Mouse (Mus musculus) lung, postnatal 25 days (tissue): ENCODE data around the gene Tph2.

ENCODE experiments used
- DNase-seq: peaks from one replicate; pipeline ENCODE4 v3.0.0; 2022; ENCODE audit warnings: low spot score

Gene Tph2

GRCm38 (mm10) chr10:115137016-115137415, 47.8 kb downstream of the Tph2 start:
- no peak for DNase-seq

- no peak for DNase-seq
Observed at GRCm38 (mm10) chr10:115127907-115128306, 56.9 kb downstream of the Tph2 start.

- no peak for DNase-seq
Observed at GRCm38 (mm10) chr10:115125550-115125949, 59.3 kb downstream of the Tph2 start.

GRCm38 (mm10) chr10:115125027-115125426, 59.8 kb downstream of the Tph2 start:
- DNase-seq = no peak

GRCm38 (mm10) chr10:115107666-115108540, 76.9 kb downstream of the Tph2 start:
- DNase-seq = no peak

- DNase-seq = no peak
Observed at GRCm38 (mm10) chr10:115104175-115104574, 80.6 kb downstream of the Tph2 start.

- no peak for DNase-seq
Observed at GRCm38 (mm10) chr10:115099890-115100580, 84.8 kb downstream of the Tph2 start.

GRCm38 (mm10) chr10:115097163-115097562, 87.7 kb downstream of the Tph2 start:
- DNase-seq = peak; percentile 3

GRCm38 (mm10) chr10:115096191-115096590, 88.6 kb downstream of the Tph2 start:
- no peak for DNase-seq

- DNase-seq = no peak
Observed at GRCm38 (mm10) chr10:115078232-115078631, 106.6 kb downstream of the Tph2 start.

GRCm38 (mm10) chr10:115069123-115069911, 115.5 kb downstream of the Tph2 start:
- DNase-seq = no peak

- no peak for DNase-seq
Observed at GRCm38 (mm10) chr10:115063936-115064335, 120.9 kb downstream of the Tph2 start.

- no peak for DNase-seq
Observed at GRCm38 (mm10) chr10:115061498-115061897, 123.3 kb downstream of the Tph2 start.

- no peak for DNase-seq
Observed at GRCm38 (mm10) chr10:115060759-115061158, 124.1 kb downstream of the Tph2 start.

GRCm38 (mm10) chr10:115051602-115052001, 133.2 kb downstream of the Tph2 start:
- DNase-seq = no peak

GRCm38 (mm10) chr10:115050674-115051073, 134.1 kb downstream of the Tph2 start:
- no peak for DNase-seq

- no peak for DNase-seq
Observed at GRCm38 (mm10) chr10:115050178-115050577, 134.6 kb downstream of the Tph2 start.

GRCm38 (mm10) chr10:115048565-115048964, 136.3 kb downstream of the Tph2 start:
- DNase-seq = no peak

- DNase-seq = no peak
Observed at GRCm38 (mm10) chr10:115035748-115036147, 149.1 kb downstream of the Tph2 start.
